Mouse (Mus musculus) heart, postnatal 0 days (tissue): ENCODE measurements around the gene Sugp1. TPM values are rescaled to one million over a fixed set of nuclear protein-coding genes. Genes with fewer than 3 reads are reported as not detected.

Experiments used
- ATAC-seq: fragments of 200-750 bp; cut with Nextera tagmentation; 2 replicates; pipeline ENCODE4 v1.8.0; 2017; ENCODE audit warnings: low read depth, moderate number of reproducible peaks, moderate library complexity; ENCODE audit not compliant: insufficient read depth
- DNase-seq: peaks from one replicate; pipeline ENCODE4 v3.0.0-alpha.2; 2016; ENCODE audit warnings: low spot score
- H3K27ac ChIP-seq: fragments of 300-500 bp; sonication (generic); 2 replicates; pipeline ENCODE4 v1.5.1; 2014; ENCODE audit warnings: low read depth, mild to moderate bottlenecking
- H3K27me3 ChIP-seq: fragments of 300-500 bp; sonication (generic); 2 replicates; pipeline ENCODE4 v1.6.1; 2014; ENCODE audit warnings: low read length, mixed read lengths; ENCODE audit not compliant: control insufficient read depth, insufficient read depth
- H3K36me3 ChIP-seq: fragments of 300-500 bp; sonication (generic); replicated peaks from 2 replicates; pipeline ENCODE4 v1.6.1; 2014; ENCODE audit warnings: low read length, mixed read lengths; ENCODE audit not compliant: control insufficient read depth, insufficient read depth
- H3K4me1 ChIP-seq: fragments of 300-500 bp; sonication (generic); 2 replicates; pipeline ENCODE4 v1.6.1; 2014; ENCODE audit warnings: antibody characterized with exemption; ENCODE audit not compliant: control insufficient read depth, insufficient read depth
- H3K4me2 ChIP-seq: fragments of 300-500 bp; sonication (generic); 2 replicates; pipeline ENCODE4 v1.6.1; 2014; ENCODE audit warnings: low read depth, mild to moderate bottlenecking, low read length, moderate library complexity
- H3K4me3 ChIP-seq: fragments of 300-500 bp; sonication (generic); 2 replicates; pipeline ENCODE4 v1.5.1; 2014; ENCODE audit warnings: low read depth, low read length
- H3K9ac ChIP-seq: fragments of 300-500 bp; sonication (generic); replicated peaks from 2 replicates; pipeline ENCODE4 v1.6.1; 2014; ENCODE audit warnings: low read depth, low read length, mixed read lengths
- H3K9me3 ChIP-seq: fragments of 300-500 bp; sonication (generic); replicated peaks from 2 replicates; pipeline ENCODE4 v1.6.1; 2016; ENCODE audit warnings: low read length; ENCODE audit not compliant: control insufficient read depth
- CTCF ChIP-seq: IDR thresholded peaks from 2 replicates; pipeline ENCODE4 v1.5.1; 2016; ENCODE audit warnings: antibody characterized with exemption, control low read depth, low read depth
- EP300 ChIP-seq: IDR thresholded peaks from 2 replicates; pipeline ENCODE4 v1.6.1; 2016; ENCODE audit warnings: antibody characterized with exemption, low read depth
- WGBS: fragments of 180-500 bp; shearing (Covaris S2); extraction: QIAGEN DNeasy Blood & Tissue Kit; methylation state at CpG from one replicate; pipeline ENCODE4 v1.1.7; 2014; 5-methylcytosine and 5-hydroxymethylcytosine counted together
- polyA plus RNA-seq: library from polyadenylated mRNA; unstranded; fragments of >200 nt; fragmentation: Nextera tagmentation; extraction: Ambion mirVana; gene quantifications from 2 replicates; pipeline ENCODE4 v1.2.1, GENCODE M21; 2015
- total RNA-seq: library from RNA; depleted of rRNA; stranded (reverse); fragments of >200 nt; gene quantifications from 2 replicates; pipeline ENCODE4 v1.2.3, GENCODE M21; 2014; ENCODE audit warnings: low replicate concordance

Sugp1 gene
- total and polyA plus RNA-seq, 2 experiments from 2014 or later, result 11.5 to 22.6 TPM

GRCm38 (mm10) chr8:70073682-70074081 lies 31.1 kb downstream of the Sugp1 start:
- no peak overlapping the region for H3K9ac ChIP-seq
- TF ChIP-seq CTCF, result no peak
- no peak for ATAC-seq
- no peaks in the 10 kb centered on the region for H3K27me3 ChIP-seq
- DNase-seq, result no peak
- 53% methylated on average over 1 of the region's 1 CpGs for WGBS
- H3K4me1 ChIP-seq, result peaks cover 16% of the 10 kb centered on the region
- H3K9me3 ChIP-seq, result no peaks in the 10 kb centered on the region
- no peak overlapping the region for H3K4me2 ChIP-seq
- no peak overlapping the region for H3K4me3 ChIP-seq
- H3K36me3 ChIP-seq, result peaks cover 16% of the 10 kb centered on the region
- no peak overlapping the region for H3K27ac ChIP-seq

DNA sequence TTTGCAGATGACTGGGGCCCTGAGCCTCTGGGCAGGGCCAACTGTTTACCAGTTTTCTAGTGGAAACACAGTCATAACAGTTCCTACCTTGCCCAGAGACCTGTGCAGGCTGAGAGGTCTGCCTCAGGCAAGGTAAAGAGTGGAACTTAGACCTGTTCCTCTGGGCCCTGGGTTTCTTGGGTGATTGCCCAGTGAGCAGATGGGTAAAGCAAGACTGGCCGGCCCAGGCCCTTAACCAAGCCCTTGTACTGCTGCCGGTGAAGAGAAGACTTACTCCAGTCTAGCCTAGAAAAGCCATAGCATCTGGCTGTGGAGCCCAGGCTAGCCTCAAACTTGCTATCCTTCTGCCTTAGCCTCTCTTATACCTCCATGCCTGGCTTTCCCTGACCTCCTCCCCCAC lies 39.4 kb downstream of the Sugp1 start:
- WGBS, result 72% methylated on average over 2 of the region's 2 CpGs
- Histone ChIP-seq H3K36me3 (no peaks in the 10 kb centered on the region), H3K4me2 (no peak overlapping the region), H3K4me1 (peaks cover 10% of the 10 kb centered on the region; the same call in 1 of the 2 replicates), H3K9me3 (no peaks in the 10 kb centered on the region), H3K27ac (no peak overlapping the region), H3K4me3 (no peak overlapping the region), H3K9ac (no peak overlapping the region), H3K27me3 (peaks cover 48% of the 10 kb centered on the region)
- DNase-seq, result no peak
- TF ChIP-seq EP300, result no peak
- no peak for TF ChIP-seq CTCF
- no peak for ATAC-seq

DNA sequence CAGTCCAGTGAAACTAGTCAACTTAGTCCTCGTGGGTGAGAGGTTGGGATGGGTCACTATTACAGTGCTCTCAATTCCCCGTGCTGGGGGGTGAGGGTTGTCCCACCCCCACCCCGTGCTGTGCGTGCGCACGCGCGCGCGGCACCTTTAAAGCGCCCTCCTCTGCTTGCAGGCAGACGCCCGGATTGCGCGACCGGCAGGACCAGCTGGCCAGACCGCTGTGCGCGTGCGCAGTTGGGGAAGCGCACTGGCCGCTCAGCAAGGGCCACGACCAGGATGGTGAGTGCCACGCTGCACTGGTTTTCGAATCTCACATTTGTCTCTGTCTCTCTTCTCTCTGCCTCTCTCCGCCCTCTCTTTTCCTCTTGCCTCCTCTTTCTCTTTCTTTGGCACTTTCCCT lies 40.7 kb downstream of the Sugp1 start, which contains the start of gene Hapln4:
Gene Hapln4 (plus strand): TSS at position 173 of the 400 bp plus-strand sequence.
- no peak for TF ChIP-seq CTCF
- TF ChIP-seq EP300, result no peak
- Histone ChIP-seq H3K36me3 (no peaks in the 10 kb centered on the region), H3K4me3 (peak within 1 kb of the TSS; percentile 43), H3K27me3 (peaks cover 61% of the 10 kb centered on the region), H3K4me1 (peaks cover 10% of the 10 kb centered on the region; the same call in 1 of the 2 replicates), H3K27ac (no peak within 1 kb of the TSS), H3K9ac (no peak within 1 kb of the TSS), H3K9me3 (no peaks in the 10 kb centered on the region), H3K4me2 (peak within 1 kb of the TSS; percentile 75)
- 1% methylated on average over 26 of the region's 26 CpGs for WGBS
- 0 out of 2 replicates have a peak, but pooled peaks have one; percentile 47 for ATAC-seq
- DNase-seq, result peak; percentile 11

GRCm38 (mm10) chr8:70084191-70085065 lies 41.8 kb downstream of the Sugp1 start:
- ATAC-seq, result no peak
- H3K4me3 ChIP-seq, result peak overlapping the region; percentile 43

DNA sequence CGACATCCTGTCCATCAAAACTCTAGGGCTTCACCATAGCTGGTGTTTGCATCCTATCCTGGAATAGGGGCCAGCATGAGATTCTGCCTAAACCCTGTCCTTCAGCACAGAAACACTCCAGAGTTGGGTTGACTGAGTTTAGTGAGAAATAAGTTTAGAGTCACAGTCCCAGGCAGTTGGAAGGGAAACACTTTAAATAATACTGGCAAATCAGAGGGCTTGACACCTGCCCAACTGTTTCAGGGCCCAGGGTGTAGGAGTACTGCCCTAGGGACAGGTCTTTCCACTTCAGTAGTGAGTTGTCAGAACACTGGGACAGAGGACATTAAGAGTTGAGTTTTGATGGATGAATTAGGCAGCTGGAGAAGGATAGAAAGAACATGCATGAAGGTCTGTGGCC lies 43.5 kb downstream of the Sugp1 start:
- no peak overlapping the region for H3K4me3 ChIP-seq
- no peak for ATAC-seq
- 48% methylated on average over 1 of the region's 1 CpGs for WGBS
- TF ChIP-seq CTCF (no peak), EP300 (no peak)
- DNase-seq, result no peak
- H3K9me3 ChIP-seq, result no peaks in the 10 kb centered on the region
- no peak overlapping the region for H3K27ac ChIP-seq
- peaks cover 10% of the 10 kb centered on the region; the same call in 1 of the 2 replicates for H3K4me1 ChIP-seq
- no peak overlapping the region for H3K4me2 ChIP-seq
- H3K9ac ChIP-seq, result no peak overlapping the region
- no peaks in the 10 kb centered on the region for H3K36me3 ChIP-seq
- peaks cover 89% of the 10 kb centered on the region for H3K27me3 ChIP-seq

More at GRCm38 (mm10) chr8:70084191-70085065, 41.8 kb downstream of the Sugp1 start:
- Histone ChIP-seq H3K27ac (no peak overlapping the region), H3K9me3 (no peaks in the 10 kb centered on the region), H3K4me2 (peak overlapping the region; percentile 75), H3K9ac (no peak overlapping the region), H3K27me3 (peaks cover 73% of the 10 kb centered on the region), H3K4me1 (peaks cover 10% of the 10 kb centered on the region; the same call in 1 of the 2 replicates), H3K36me3 (no peaks in the 10 kb centered on the region)
- 2% methylated on average over 71 of the region's 71 CpGs for WGBS
- 0 out of 2 replicates have a peak, but pooled peaks have one; percentile 4 for TF ChIP-seq CTCF
- TF ChIP-seq EP300, result no peak
- no peak for DNase-seq
